Mouse (Mus musculus) embryonic facial prominence, embryonic 10.5 days (tissue): ENCODE measurements around the gene Dct. TPM values are rescaled to one million over a fixed set of nuclear protein-coding genes. Genes with fewer than 3 reads are reported as not detected.
A peak's percentile ranks its signal among the peaks of the same experiment; 100 is the strongest.

Source experiments
- DNase-seq: peaks from one replicate; pipeline ENCODE4 v3.0.0-alpha.2; 2017; ENCODE audit warnings: low spot score
- H3K27ac ChIP-seq: fragments of 300-500 bp; sonication (generic); replicated peaks from 2 replicates; pipeline ENCODE4 v1.5.1; 2016; ENCODE audit warnings: mild to moderate bottlenecking
- H3K27me3 ChIP-seq: fragments of 300-500 bp; sonication (generic); replicated peaks from 2 replicates; pipeline ENCODE4 v1.6.1; 2016; ENCODE audit warnings: low read depth, mild to moderate bottlenecking; ENCODE audit not compliant: poor library complexity, severe bottlenecking
- H3K36me3 ChIP-seq: fragments of 300-500 bp; sonication (generic); replicated peaks from 2 replicates; pipeline ENCODE4 v1.6.1; 2016; ENCODE audit warnings: mild to moderate bottlenecking, moderate library complexity
- H3K4me1 ChIP-seq: fragments of 300-500 bp; sonication (generic); 2 replicates; pipeline ENCODE4 v1.6.1; 2016
- H3K4me3 ChIP-seq: fragments of 300-500 bp; sonication (generic); 2 replicates; pipeline ENCODE4 v1.5.1; 2016; ENCODE audit warnings: mild to moderate bottlenecking, moderate library complexity
- H3K9me3 ChIP-seq: fragments of 300-500 bp; sonication (generic); 2 replicates; pipeline ENCODE4 v1.6.1; 2016; ENCODE audit warnings: mild to moderate bottlenecking
- WGBS: fragments of 180-500 bp; shearing (Covaris S2); methylation state at CpG from one replicate; pipeline ENCODE4 v1.1.7; 2016; 5-methylcytosine and 5-hydroxymethylcytosine counted together
- polyA plus RNA-seq: library from polyadenylated mRNA; unstranded; fragments of >200 nt; fragmentation: Nextera tagmentation; extraction: Ambion mirVana; gene quantifications from 2 replicates; pipeline ENCODE4 v1.2.1, GENCODE M21; 2016

The Dct gene
- polyA plus RNA-seq: 4.3 and 5.7 TPM in 2 replicates

- Histone ChIP-seq H3K36me3 (no peaks in the 10 kb centered on the region), H3K4me1 (peaks cover 21% of the 10 kb centered on the region), H3K27me3 (peaks cover 85% of the 10 kb centered on the region), H3K4me3 (no peak within 1 kb of the TSS), H3K27ac (no peak within 1 kb of the TSS; the same call in 1 of the 2 replicates), H3K9me3 (no peaks in the 10 kb centered on the region)
- WGBS: 40% methylated on average over 13 of the region's 13 CpGs
- peak; percentile 60 for DNase-seq
These were observed at the start of gene Dct for GRCm38 (mm10) chr14:118051975-118052630. Gene Dct (minus strand): TSS chr14:118052244.

- Histone ChIP-seq H3K36me3 (no peaks in the 10 kb centered on the region), H3K4me3 (no peak overlapping the region), H3K4me1 (no peaks in the 10 kb centered on the region), H3K9me3 (no peaks in the 10 kb centered on the region), H3K27ac (no peak overlapping the region), H3K27me3 (no peaks in the 10 kb centered on the region)
- WGBS: 86% methylated on average over 14 of the region's 14 CpGs
- no peak for DNase-seq
These were observed 49.4 kb upstream of the Dct start for GRCm38 (mm10) chr14:118101227-118101990.

GRCm38 (mm10) chr14:118098265-118098664 is 46.2 kb upstream of the Dct start:
- no peak overlapping the region for H3K27ac ChIP-seq
- WGBS: 71% methylated on average over 2 of the region's 2 CpGs
- H3K27me3 ChIP-seq: no peaks in the 10 kb centered on the region
- no peaks in the 10 kb centered on the region for H3K9me3 ChIP-seq
- DNase-seq: no peak
- no peaks in the 10 kb centered on the region for H3K4me1 ChIP-seq
- no peak overlapping the region for H3K4me3 ChIP-seq
- H3K36me3 ChIP-seq: no peaks in the 10 kb centered on the region

- Histone ChIP-seq H3K36me3 (no peaks in the 10 kb centered on the region), H3K4me3 (peak overlapping the region; percentile 82), H3K4me1 (peaks cover 24% of the 10 kb centered on the region), H3K27me3 (peaks cover 34% of the 10 kb centered on the region; the same call in 1 of the 2 replicates), H3K27ac (peak overlapping the region; percentile 75), H3K9me3 (no peaks in the 10 kb centered on the region)
- under 1% methylated on average over 18 of the region's 18 CpGs for WGBS
- DNase-seq: no peak
These were observed 37.9 kb upstream of the Dct start for GRCm38 (mm10) chr14:118089806-118090392.

- Histone ChIP-seq H3K27ac (peak overlapping the region; percentile 75), H3K36me3 (no peaks in the 10 kb centered on the region), H3K4me3 (peak overlapping the region; percentile 82), H3K27me3 (peaks cover 36% of the 10 kb centered on the region; the same call in 1 of the 2 replicates), H3K9me3 (no peaks in the 10 kb centered on the region), H3K4me1 (peaks cover 24% of the 10 kb centered on the region)
- WGBS: under 1% methylated on average over 44 of the region's 44 CpGs
- DNase-seq: peak; percentile 92
These were observed 37.3 kb upstream of the Dct start for GRCm38 (mm10) chr14:118089215-118089805.

- H3K4me3 ChIP-seq: peak overlapping the region; percentile 82
- 13% methylated on average over 22 of the region's 22 CpGs for WGBS
- no peaks in the 10 kb centered on the region for H3K9me3 ChIP-seq
- DNase-seq: no peak
- H3K36me3 ChIP-seq: no peaks in the 10 kb centered on the region
- peaks cover 42% of the 10 kb centered on the region; the same call in 1 of the 2 replicates for H3K27me3 ChIP-seq
- peaks cover 24% of the 10 kb centered on the region for H3K4me1 ChIP-seq
- H3K27ac ChIP-seq: peak overlapping the region; percentile 75
These were observed 36.6 kb upstream of the Dct start for GRCm38 (mm10) chr14:118088437-118089207.

GRCm38 (mm10) chr14:118086271-118087035 is 34.4 kb upstream of the Dct start:
- no peaks in the 10 kb centered on the region for H3K36me3 ChIP-seq
- H3K27me3 ChIP-seq: peaks cover 46% of the 10 kb centered on the region; the same call in 1 of the 2 replicates
- peaks cover 24% of the 10 kb centered on the region for H3K4me1 ChIP-seq
- no peaks in the 10 kb centered on the region for H3K9me3 ChIP-seq
- 50% methylated on average over 5 of the region's 5 CpGs for WGBS
- no peak overlapping the region for H3K4me3 ChIP-seq
- no peak for DNase-seq
- no peak overlapping the region for H3K27ac ChIP-seq

- Histone ChIP-seq H3K36me3 (no peaks in the 10 kb centered on the region), H3K27ac (no peak overlapping the region), H3K27me3 (peaks cover 39% of the 10 kb centered on the region; the same call in 1 of the 2 replicates), H3K4me1 (peaks cover 28% of the 10 kb centered on the region), H3K4me3 (no peak overlapping the region), H3K9me3 (no peaks in the 10 kb centered on the region)
- WGBS: 88% methylated on average over 6 of the region's 6 CpGs
- DNase-seq: no peak
These were observed 31.8 kb upstream of the Dct start for GRCm38 (mm10) chr14:118083851-118084250.

GRCm38 (mm10) chr14:118080606-118081005 is 28.6 kb upstream of the Dct start:
- 43% methylated on average over 11 of the region's 11 CpGs for WGBS
- Histone ChIP-seq H3K4me1 (peaks cover 9% of the 10 kb centered on the region; the same call in 1 of the 2 replicates), H3K27ac (no peak overlapping the region), H3K9me3 (no peaks in the 10 kb centered on the region), H3K36me3 (no peaks in the 10 kb centered on the region), H3K27me3 (peaks cover 22% of the 10 kb centered on the region; the same call in 1 of the 2 replicates), H3K4me3 (no peak overlapping the region)
- DNase-seq: peak; percentile 25

GRCm38 (mm10) chr14:118070100-118070499 is 18.1 kb upstream of the Dct start:
- no peak overlapping the region for H3K27ac ChIP-seq
- WGBS: 86% methylated on average over 12 of the region's 12 CpGs

GRCm38 (mm10) chr14:118069439-118070079 is 17.5 kb upstream of the Dct start:
- H3K27me3 ChIP-seq: no peaks in the 10 kb centered on the region
- no peaks in the 10 kb centered on the region for H3K9me3 ChIP-seq
- H3K4me3 ChIP-seq: no peak overlapping the region
- no peak for DNase-seq
- H3K4me1 ChIP-seq: no peaks in the 10 kb centered on the region
- 87% methylated on average over 12 of the region's 12 CpGs for WGBS
- no peak overlapping the region for H3K27ac ChIP-seq
- no peaks in the 10 kb centered on the region for H3K36me3 ChIP-seq

More at GRCm38 (mm10) chr14:118070100-118070499, 18.1 kb upstream of the Dct start:
- Histone ChIP-seq H3K27me3 (no peaks in the 10 kb centered on the region), H3K4me1 (no peaks in the 10 kb centered on the region), H3K9me3 (no peaks in the 10 kb centered on the region), H3K36me3 (no peaks in the 10 kb centered on the region), H3K4me3 (no peak overlapping the region)
- DNase-seq: no peak
